Mouse (Mus musculus) heart, embryonic 15.5 days (tissue): ENCODE measurements around the gene Map3k12. TPM values are rescaled to one million over a fixed set of nuclear protein-coding genes. Genes with fewer than 3 reads are reported as not detected.

Experiments
- ATAC-seq: fragments of 200-750 bp; cut with Nextera tagmentation; replicated peaks from 2 replicates; pipeline ENCODE4 v1.8.0; 2017; ENCODE audit warnings: low read depth, moderate TSS enrichment; ENCODE audit not compliant: insufficient number of reproducible peaks, insufficient read depth, low FRiP score
- H3K27ac ChIP-seq: fragments of 300-500 bp; sonication (generic); 2 replicates; pipeline ENCODE4 v1.5.1; 2015; ENCODE audit warnings: mild to moderate bottlenecking, inconsistent platforms
- H3K27me3 ChIP-seq: fragments of 300-500 bp; sonication (generic); 2 replicates; pipeline ENCODE4 v1.6.1; 2015; ENCODE audit warnings: inconsistent platforms
- H3K36me3 ChIP-seq: fragments of 300-500 bp; sonication (generic); 2 replicates; pipeline ENCODE4 v1.6.1; 2015; ENCODE audit warnings: mild to moderate bottlenecking, inconsistent platforms
- H3K4me1 ChIP-seq: fragments of 300-500 bp; sonication (generic); replicated peaks from 2 replicates; pipeline ENCODE4 v1.6.1; 2015; ENCODE audit warnings: inconsistent platforms
- H3K4me2 ChIP-seq: fragments of 300-500 bp; sonication (generic); 2 replicates; pipeline ENCODE4 v1.6.1; 2015; ENCODE audit warnings: inconsistent platforms, mild to moderate bottlenecking, moderate library complexity
- H3K4me3 ChIP-seq: fragments of 300-500 bp; sonication (generic); 2 replicates; pipeline ENCODE4 v1.5.1; 2015; ENCODE audit warnings: mild to moderate bottlenecking, inconsistent platforms
- H3K9ac ChIP-seq: fragments of 300-500 bp; sonication (generic); 2 replicates; pipeline ENCODE4 v1.6.1; 2015; ENCODE audit warnings: mild to moderate bottlenecking, inconsistent platforms
- H3K9me3 ChIP-seq: fragments of 300-500 bp; sonication (generic); replicated peaks from 2 replicates; pipeline ENCODE4 v1.6.1; 2016; ENCODE audit warnings: inconsistent platforms
- WGBS: fragments of 180-500 bp; shearing (Covaris S2); methylation state at CpG from one replicate; pipeline ENCODE4 v1.1.7; 2015; ENCODE audit warnings: mixed read lengths; 5-methylcytosine and 5-hydroxymethylcytosine counted together
- polyA plus RNA-seq: library from polyadenylated mRNA; unstranded; fragments of >200 nt; fragmentation: Nextera tagmentation; extraction: Ambion mirVana; gene quantifications from 2 replicates; pipeline ENCODE4 v1.2.1, GENCODE M21; 2015

The Map3k12 gene
- polyA plus RNA-seq, 1 experiment from 2014 or later = 9.8 TPM

DNA sequence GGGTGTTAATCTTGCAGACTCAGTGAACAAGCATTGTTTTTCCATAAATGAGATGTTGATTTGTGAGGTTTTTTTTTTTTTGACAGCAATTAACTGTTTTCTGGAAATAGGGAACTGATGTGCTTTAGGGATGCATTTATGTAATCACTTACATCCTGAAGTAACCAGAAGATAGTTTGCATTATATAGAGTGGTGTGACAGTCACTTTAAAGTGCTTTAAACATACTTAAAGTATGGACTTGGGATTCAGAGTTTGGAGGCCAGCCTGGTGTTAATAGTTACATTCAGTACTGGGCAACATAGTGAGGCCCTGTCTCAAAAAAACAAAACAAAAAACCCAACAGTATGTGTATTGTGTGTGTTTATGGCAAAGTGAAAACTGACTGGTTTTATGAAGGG is 45.1 kb downstream of the Map3k12 start:
- Histone ChIP-seq H3K27ac (0 out of 2 replicates have a peak overlapping the region, but pooled peaks have one; percentile 22), H3K4me1 (peaks cover 12% of the 10 kb centered on the region), H3K9ac (peak overlapping the region; percentile 90), H3K4me3 (peak overlapping the region; percentile 93), H3K4me2 (peak overlapping the region; percentile 66), H3K36me3 (peaks cover 27% of the 10 kb centered on the region), H3K9me3 (no peaks in the 10 kb centered on the region), H3K27me3 (no peaks in the 10 kb centered on the region)
- no peak for ATAC-seq

GRCm38 (mm10) chr15:102471295-102471645 is 45.6 kb downstream of the Map3k12 start:
- peak overlapping the region; percentile 97 for H3K27ac ChIP-seq
- no peaks in the 10 kb centered on the region for H3K27me3 ChIP-seq
- H3K9ac ChIP-seq = peak overlapping the region; percentile 90
- peaks cover 12% of the 10 kb centered on the region for H3K4me1 ChIP-seq
- 0% methylated on average over 10 of the region's 10 CpGs for WGBS
- peak overlapping the region; percentile 66 for H3K4me2 ChIP-seq
- peak overlapping the region; percentile 93 for H3K4me3 ChIP-seq
- H3K9me3 ChIP-seq = no peaks in the 10 kb centered on the region
- no peak for ATAC-seq
- H3K36me3 ChIP-seq = peaks cover 24% of the 10 kb centered on the region

DNA sequence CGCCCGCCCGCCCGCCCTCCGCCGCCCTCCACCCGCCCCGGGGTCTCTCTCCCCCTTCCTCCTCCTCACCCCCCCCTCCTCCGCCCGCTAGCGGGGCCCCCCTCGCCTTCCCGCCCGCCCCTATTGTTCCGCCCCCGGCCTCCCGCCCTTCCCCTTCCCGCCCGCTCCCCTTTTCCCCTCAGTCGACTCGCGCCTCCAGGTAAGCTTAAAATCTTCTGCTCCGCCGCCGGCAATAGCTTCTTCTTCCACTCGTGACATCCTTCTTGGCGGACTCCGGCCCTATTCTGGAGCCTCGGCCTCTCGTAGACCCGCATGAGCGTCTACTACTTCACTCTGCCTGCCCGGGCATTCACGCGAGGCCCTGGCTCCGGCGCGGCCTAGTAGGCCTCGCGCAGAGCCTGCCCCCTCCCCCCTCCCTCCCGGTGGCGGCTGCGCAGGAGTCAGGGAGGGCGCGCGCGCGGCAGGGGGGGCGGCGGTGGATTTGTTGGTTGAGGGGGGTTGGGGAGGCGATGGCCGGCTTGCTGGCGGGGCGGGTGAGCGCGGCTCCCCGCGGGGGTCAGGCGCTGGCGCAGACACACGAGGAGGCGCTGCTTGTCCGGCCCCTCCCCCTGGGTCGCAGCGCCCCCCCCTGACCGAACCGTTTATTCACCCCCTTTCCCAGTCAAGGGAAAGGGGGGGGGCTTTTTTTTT is 46.1 kb downstream of the Map3k12 start:
- peaks cover 18% of the 10 kb centered on the region for H3K36me3 ChIP-seq
- peak; percentile 70 for ATAC-seq
- no peaks in the 10 kb centered on the region for H3K9me3 ChIP-seq
- peak overlapping the region; percentile 66 for H3K4me2 ChIP-seq
- peak overlapping the region; percentile 90 for H3K9ac ChIP-seq
- under 1% methylated on average over 46 of the region's 67 CpGs for WGBS
- H3K27ac ChIP-seq = peak overlapping the region; percentile 97
- peak overlapping the region; percentile 93 for H3K4me3 ChIP-seq
- H3K4me1 ChIP-seq = peaks cover 12% of the 10 kb centered on the region
- H3K27me3 ChIP-seq = no peaks in the 10 kb centered on the region

- no peaks in the 10 kb centered on the region for H3K9me3 ChIP-seq
- no peaks in the 10 kb centered on the region for H3K27me3 ChIP-seq
- WGBS = under 1% methylated on average over 32 of the region's 40 CpGs
- peak within 1 kb of the TSS; percentile 66 for H3K4me2 ChIP-seq
- peak; percentile 100 for ATAC-seq
- peaks cover 12% of the 10 kb centered on the region for H3K4me1 ChIP-seq
- peak within 1 kb of the TSS; percentile 90 for H3K9ac ChIP-seq
- peak within 1 kb of the TSS; percentile 97 for H3K27ac ChIP-seq
- H3K36me3 ChIP-seq = peaks cover 13% of the 10 kb centered on the region
- peak within 1 kb of the TSS; percentile 93 for H3K4me3 ChIP-seq
Observed at GRCm38 (mm10) chr15:102470183-102470604, 46.7 kb downstream of the Map3k12 start, which contains the start of gene Pcbp2. TSS of gene Pcbp2 (plus strand) at chr15:102470539.

GRCm38 (mm10) chr15:102468675-102469370 is 48.0 kb downstream of the Map3k12 start:
- H3K9ac ChIP-seq = no peak overlapping the region
- no peaks in the 10 kb centered on the region for H3K27me3 ChIP-seq
- H3K27ac ChIP-seq = no peak overlapping the region
- no peak overlapping the region for H3K4me3 ChIP-seq
- no peak for ATAC-seq
- H3K4me2 ChIP-seq = no peak overlapping the region
- H3K9me3 ChIP-seq = no peaks in the 10 kb centered on the region
- 93% methylated on average over 9 of the region's 9 CpGs for WGBS
- no peaks in the 10 kb centered on the region; the same call in 1 of the 2 replicates for H3K36me3 ChIP-seq
- H3K4me1 ChIP-seq = peaks cover 12% of the 10 kb centered on the region

DNA sequence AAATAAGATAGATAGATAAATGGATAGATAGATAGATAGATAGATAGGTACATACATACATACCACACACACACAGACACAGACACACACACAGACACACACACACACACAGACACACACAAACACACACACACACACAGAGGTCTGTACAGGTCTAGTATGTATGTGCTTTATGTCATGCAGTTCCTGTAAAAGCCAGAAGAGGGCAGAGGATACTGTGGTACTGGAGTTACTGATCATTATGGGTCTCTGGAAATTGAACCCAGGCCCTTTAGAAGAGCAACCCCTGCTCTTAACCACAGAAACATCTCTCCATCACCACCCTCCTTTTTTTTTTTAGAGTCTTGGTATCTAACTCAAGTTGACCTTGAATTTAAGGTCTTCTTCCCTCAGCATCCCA is 53.2 kb downstream of the Map3k12 start:
- no peak overlapping the region for H3K9ac ChIP-seq
- peaks cover 22% of the 10 kb centered on the region for H3K4me1 ChIP-seq
- no peaks in the 10 kb centered on the region for H3K27me3 ChIP-seq
- no peak overlapping the region for H3K4me2 ChIP-seq
- no peak overlapping the region for H3K27ac ChIP-seq
- no peaks in the 10 kb centered on the region for H3K9me3 ChIP-seq
- H3K36me3 ChIP-seq = peaks cover 6% of the 10 kb centered on the region
- H3K4me3 ChIP-seq = no peak overlapping the region
- ATAC-seq = no peak

GRCm38 (mm10) chr15:102461430-102462075 is 55.3 kb downstream of the Map3k12 start:
- peaks cover 6% of the 10 kb centered on the region for H3K36me3 ChIP-seq
- 81% methylated on average over 9 of the region's 9 CpGs for WGBS
- no peak overlapping the region for H3K9ac ChIP-seq
- peak overlapping the region; percentile 69; the same call in 1 of the 2 replicates for H3K4me2 ChIP-seq
- no peak for ATAC-seq
- no peaks in the 10 kb centered on the region for H3K9me3 ChIP-seq
- H3K27ac ChIP-seq = no peak overlapping the region
- H3K4me3 ChIP-seq = no peak overlapping the region
- peaks cover 22% of the 10 kb centered on the region for H3K4me1 ChIP-seq
- no peaks in the 10 kb centered on the region for H3K27me3 ChIP-seq

GRCm38 (mm10) chr15:102460971-102461370 is 55.9 kb downstream of the Map3k12 start:
- H3K4me1 ChIP-seq = peaks cover 22% of the 10 kb centered on the region
- no peak overlapping the region for H3K4me3 ChIP-seq
- no peaks in the 10 kb centered on the region for H3K9me3 ChIP-seq
- no peaks in the 10 kb centered on the region for H3K27me3 ChIP-seq
- H3K9ac ChIP-seq = no peak overlapping the region
- 52% methylated on average over 4 of the region's 4 CpGs for WGBS
- H3K4me2 ChIP-seq = peak overlapping the region; percentile 69
- no peak overlapping the region for H3K27ac ChIP-seq
- ATAC-seq = no peak
- H3K36me3 ChIP-seq = peaks cover 6% of the 10 kb centered on the region

GRCm38 (mm10) chr15:102460409-102460808 is 56.5 kb downstream of the Map3k12 start:
- no peak for ATAC-seq
- 0 out of 2 replicates have a peak overlapping the region, but pooled peaks have one; percentile 20 for H3K27ac ChIP-seq
- peaks cover 6% of the 10 kb centered on the region for H3K36me3 ChIP-seq
- peak overlapping the region; percentile 69 for H3K4me2 ChIP-seq
- H3K9me3 ChIP-seq = no peaks in the 10 kb centered on the region
- H3K9ac ChIP-seq = no peak overlapping the region
- peaks cover 22% of the 10 kb centered on the region for H3K4me1 ChIP-seq
- peak overlapping the region; percentile 58 for H3K4me3 ChIP-seq
- no peaks in the 10 kb centered on the region for H3K27me3 ChIP-seq
- whole genome bisulfite sequencing = 71% methylated on average over 12 of the region's 12 CpGs

GRCm38 (mm10) chr15:102459847-102460246 is 57.0 kb downstream of the Map3k12 start:
- ATAC-seq = no peak
- H3K4me2 ChIP-seq = peak overlapping the region; percentile 69
- peak overlapping the region; percentile 58 for H3K9ac ChIP-seq
- no peaks in the 10 kb centered on the region for H3K27me3 ChIP-seq
- WGBS = 46% methylated on average over 5 of the region's 5 CpGs
- peaks cover 22% of the 10 kb centered on the region for H3K4me1 ChIP-seq
- peak overlapping the region; percentile 58 for H3K4me3 ChIP-seq
- H3K27ac ChIP-seq = peak overlapping the region; percentile 20; the same call in 1 of the 2 replicates
- peaks cover 6% of the 10 kb centered on the region for H3K36me3 ChIP-seq
- H3K9me3 ChIP-seq = no peaks in the 10 kb centered on the region

- Histone ChIP-seq H3K4me3 (peak overlapping the region; percentile 58), H3K9ac (peak overlapping the region; percentile 58), H3K27ac (peak overlapping the region; percentile 35; the same call in 1 of the 2 replicates), H3K9me3 (no peaks in the 10 kb centered on the region), H3K27me3 (no peaks in the 10 kb centered on the region), H3K4me2 (peak overlapping the region; percentile 69), H3K36me3 (peaks cover 6% of the 10 kb centered on the region), H3K4me1 (peaks cover 22% of the 10 kb centered on the region)
- 28% methylated on average over 6 of the region's 6 CpGs for WGBS
- ATAC-seq = no peak; the same call in 1 of the 2 replicates
Observed at GRCm38 (mm10) chr15:102459381-102459780, 57.5 kb downstream of the Map3k12 start.
